Mouse (Mus musculus) ES-E14 (cell line): Measurements from ENCODE around the gene Edil3. TPM values are rescaled to one million over a fixed set of nuclear protein-coding genes. Genes with fewer than 3 reads are reported as not detected.
A peak's percentile ranks its signal among the peaks of the same experiment; 100 is the strongest.

Experiments used
- DNase-seq: peaks from one replicate; pipeline ENCODE4 v3.0.0-alpha.2; 2013; ENCODE audit warnings: low read depth, low spot score
- H3K27ac ChIP-seq: 2 replicates; pipeline ENCODE4 v1.5.1; 2012; ENCODE audit warnings: low read depth, mild to moderate bottlenecking, low read length, moderate library complexity, mixed read lengths; ENCODE audit not compliant: poor library complexity, insufficient read depth, severe bottlenecking
- H3K36me3 ChIP-seq: 2 replicates; pipeline ENCODE4 v1.6.1; 2012; ENCODE audit warnings: mild to moderate bottlenecking, low read length, moderate library complexity, mixed read lengths; ENCODE audit not compliant: control insufficient read depth, poor library complexity, insufficient read depth, severe bottlenecking
- H3K4me1 ChIP-seq, 2 experiments: fragments of 150-350 bp in 1 of 2; sonication (generic) in 1 of 2; 2 replicates each; pipeline ENCODE4 v1.6.1; 2012; ENCODE audit warnings: low read length in 2 of 2, mild to moderate bottlenecking in 1 of 2, mixed read lengths in 1 of 2; ENCODE audit not compliant: control insufficient read depth in 2 of 2, insufficient read depth in 2 of 2, poor library complexity in 1 of 2
- H3K4me3 ChIP-seq, 2 experiments: fragments of 150-350 bp in 1 of 2; sonication (generic) in 1 of 2; 2 replicates each; pipeline ENCODE4 v1.5.1; 2012; ENCODE audit warnings: low read length in 2 of 2, low read depth in 1 of 2, mild to moderate bottlenecking in 1 of 2, mixed read lengths in 1 of 2; ENCODE audit not compliant: insufficient read depth in 1 of 2, poor library complexity in 1 of 2, severe bottlenecking in 1 of 2
- H3K9ac ChIP-seq: 2 replicates; pipeline ENCODE4 v1.6.1; 2012; ENCODE audit warnings: low read depth, mild to moderate bottlenecking, low read length, mixed read lengths; ENCODE audit not compliant: poor library complexity, insufficient read depth, severe bottlenecking
- H3K9me3 ChIP-seq: fragments of 150-350 bp; sonication (generic); 2 replicates; pipeline ENCODE4 v1.6.1; 2012; ENCODE audit warnings: low read depth, mild to moderate bottlenecking, low read length; ENCODE audit not compliant: control insufficient read depth, insufficient read depth
- CHD2 ChIP-seq: IDR thresholded peaks from 2 replicates; pipeline ENCODE4 v1.6.1; 2014; ENCODE audit warnings: mild to moderate bottlenecking, low read depth, low read length, inconsistent platforms
- HCFC1 ChIP-seq: IDR thresholded peaks from 2 replicates; pipeline ENCODE4 v1.6.1; 2012; ENCODE audit warnings: low read length, inconsistent platforms, borderline replicate concordance; ENCODE audit not compliant: insufficient read depth
- MAFK ChIP-seq: IDR thresholded peaks from 2 replicates; pipeline ENCODE4 v1.6.1; 2014; ENCODE audit warnings: mild to moderate bottlenecking, low read depth, low read length, inconsistent platforms; ENCODE audit not compliant: insufficient read depth
- ZC3H11A ChIP-seq: IDR thresholded peaks from 2 replicates; pipeline ENCODE4 v1.6.1; 2012; ENCODE audit warnings: low read depth, mild to moderate bottlenecking, inconsistent platforms, low read length, borderline replicate concordance
- ZNF384 ChIP-seq: IDR thresholded peaks from 2 replicates; pipeline ENCODE4 v1.6.1; 2012; ENCODE audit warnings: low read depth, low read length, inconsistent platforms
- in situ Hi-C, 2 experiments: fragments of 600-800 bp; cut with MboI; formaldehyde crosslinking; loops; one replicate each; pipeline ENCODE4 v1.15.1; 2025; ENCODE audit warnings: low sequenced_read_pairs in 2 of 2, inconsistent platforms in 1 of 2; ENCODE audit not compliant: unreplicated experiment in 2 of 2
- total RNA-seq: library from RNA; depleted of rRNA; stranded (reverse); fragments of 300-350 nt; gene quantifications from 2 replicates; pipeline ENCODE4 v1.2.3, GENCODE M21; 2012

Edil3 gene
- total RNA-seq, 1 experiment, result 0.89 TPM

DNA sequence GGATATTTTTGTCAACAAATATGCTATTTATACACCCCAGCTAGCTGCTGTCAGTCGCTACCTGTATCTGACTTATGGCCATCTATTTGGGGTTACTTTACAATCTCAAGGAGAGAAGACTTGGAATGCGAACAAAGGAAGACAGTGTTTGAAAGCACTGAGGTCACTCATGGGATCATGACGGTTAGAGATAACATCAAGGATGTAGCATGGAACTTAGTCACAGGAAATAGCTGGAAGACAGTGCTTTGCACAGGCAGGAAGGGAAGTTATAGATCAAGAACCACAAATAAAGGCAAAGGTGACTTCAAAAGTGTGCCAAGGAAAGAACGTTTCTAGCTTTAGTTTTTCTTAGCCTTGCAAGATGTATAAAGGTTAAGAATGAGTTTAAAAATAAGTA lies 466.9 kb downstream of the Edil3 start:
- in situ Hi-C loops, result no loop called here

DNA sequence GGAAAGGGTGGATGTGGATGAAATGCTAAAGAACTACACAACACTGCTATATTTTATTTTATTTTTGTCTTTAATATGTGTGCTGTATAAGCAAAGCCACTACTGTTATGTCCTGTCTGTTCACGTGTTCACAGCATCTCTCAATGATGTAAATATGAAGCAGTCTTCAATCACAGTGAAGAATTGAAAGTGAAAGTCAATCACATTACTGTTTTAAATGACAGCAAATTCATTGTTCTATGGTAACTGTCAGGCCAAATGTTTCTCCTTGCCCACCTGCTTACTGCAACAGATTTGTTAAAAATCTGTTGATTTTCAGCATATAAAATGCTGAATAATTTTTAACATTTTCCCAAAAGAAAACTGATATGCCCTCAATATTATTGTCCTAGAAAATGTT lies 499.9 kb downstream of the Edil3 start:
- Histone ChIP-seq H3K36me3 (no peaks in the 10 kb centered on the region), H3K9me3 (no peaks in the 10 kb centered on the region), H3K4me1 (no peaks in the 10 kb centered on the region), H3K9ac (no peak overlapping the region), H3K4me3 (no peak overlapping the region), H3K27ac (no peak overlapping the region)
- no peak for TF ChIP-seq CHD2
- TF ChIP-seq HCFC1, result no peak
- TF ChIP-seq ZNF384, result no peak
- TF ChIP-seq ZC3H11A, result no peak
- no peak for TF ChIP-seq MAFK
- in situ Hi-C loops, result no loop called here
- DNase-seq, result no peak

More for the DNA sequence above, 466.9 kb downstream of the Edil3 start:
- Histone ChIP-seq H3K9me3 (no peaks in the 10 kb centered on the region), H3K9ac (no peak overlapping the region), H3K4me1 (no peaks in the 10 kb centered on the region), H3K27ac (no peak overlapping the region), H3K4me3 (no peak overlapping the region), H3K36me3 (no peaks in the 10 kb centered on the region)
- no peak for TF ChIP-seq ZC3H11A
- TF ChIP-seq ZNF384, result no peak
- no peak for TF ChIP-seq CHD2
- no peak for TF ChIP-seq MAFK
- TF ChIP-seq HCFC1, result no peak
- no peak for DNase-seq

DNA sequence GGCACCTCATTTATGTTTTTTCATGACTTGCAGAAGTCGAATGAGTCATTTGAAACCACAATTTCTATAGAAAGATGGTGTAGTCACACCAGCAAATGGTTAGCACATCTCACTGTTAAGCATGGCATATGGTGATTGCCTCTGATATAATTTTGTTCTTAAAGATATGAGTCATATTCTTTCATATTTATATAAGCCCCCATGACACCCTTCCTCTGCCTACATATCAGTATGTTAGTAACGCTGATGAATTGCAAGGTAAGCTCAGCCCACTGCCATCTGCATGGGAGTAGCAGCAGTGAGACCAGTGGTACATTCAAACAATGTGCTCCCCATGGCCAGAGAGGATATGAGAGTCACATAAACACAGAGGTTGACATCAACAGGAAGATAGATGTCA lies 503.0 kb downstream of the Edil3 start:
- Histone ChIP-seq H3K27ac (no peak overlapping the region), H3K9me3 (no peaks in the 10 kb centered on the region), H3K4me3 (no peak overlapping the region), H3K36me3 (no peaks in the 10 kb centered on the region), H3K9ac (no peak overlapping the region), H3K4me1 (no peaks in the 10 kb centered on the region)
- TF ChIP-seq CHD2 (no peak), ZC3H11A (no peak), MAFK (no peak), ZNF384 (no peak), HCFC1 (no peak)
- no peak for DNase-seq
- in situ Hi-C loops, result no loop called here

DNA sequence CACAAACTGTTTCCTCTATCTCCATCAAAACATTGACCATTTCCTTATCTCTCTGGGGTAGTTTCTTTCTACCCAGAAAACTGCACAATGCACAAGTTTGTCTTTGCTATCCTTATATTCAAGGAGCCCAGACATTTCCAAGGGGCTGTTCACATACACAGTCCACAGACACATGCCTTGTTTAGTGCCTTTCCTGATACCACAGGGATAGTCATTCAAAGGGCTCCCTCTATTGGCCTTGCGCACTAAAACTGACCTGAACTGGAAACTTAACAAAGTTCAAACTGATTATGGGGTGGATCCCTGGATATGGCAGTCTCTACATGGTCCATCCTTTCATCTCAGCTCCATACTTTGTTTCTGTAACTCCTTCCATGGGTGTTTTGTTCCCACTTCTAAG lies 513.2 kb downstream of the Edil3 start:
- DNase-seq, result peak; percentile 11
- TF ChIP-seq HCFC1, result no peak
- no peak overlapping the region for H3K27ac ChIP-seq
- no peaks in the 10 kb centered on the region for H3K9me3 ChIP-seq
- in situ Hi-C loops, result no loop called here
- H3K36me3 ChIP-seq, result no peaks in the 10 kb centered on the region
- H3K4me3 ChIP-seq, result no peak overlapping the region
- H3K9ac ChIP-seq, result no peak overlapping the region
- H3K4me1 ChIP-seq, result no peaks in the 10 kb centered on the region

DNA sequence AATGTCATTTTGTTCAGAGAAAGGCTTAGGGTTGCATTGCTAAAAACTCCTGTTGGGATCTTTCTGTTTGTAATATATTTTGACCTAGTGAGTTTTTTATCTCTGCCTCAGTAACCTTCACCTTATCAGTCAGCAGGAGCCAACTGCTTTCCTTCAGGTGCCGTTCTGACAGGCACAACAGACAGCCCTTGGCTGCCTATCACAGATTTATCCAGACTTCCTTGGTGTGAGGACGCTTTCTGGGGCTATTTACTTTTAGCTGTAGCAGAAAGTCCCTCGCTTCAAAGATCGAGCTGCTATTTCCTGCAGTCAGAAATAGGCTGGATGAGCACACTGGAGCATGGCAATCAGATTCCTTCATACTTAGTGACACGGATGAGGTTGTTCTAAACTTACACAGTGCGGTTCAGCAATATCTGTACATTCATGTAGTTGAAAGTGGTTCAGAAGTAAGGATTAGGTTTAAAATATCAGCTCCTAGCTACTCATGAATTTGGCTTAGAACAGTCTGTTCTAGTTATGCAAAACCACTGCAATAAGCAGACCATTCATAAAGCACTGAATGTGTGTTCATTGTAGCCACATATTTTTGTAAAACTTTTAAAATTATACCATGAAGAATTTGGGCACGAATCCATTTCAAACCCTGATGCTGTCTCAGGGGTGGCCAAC lies 514.8 kb downstream of the Edil3 start:
- Histone ChIP-seq H3K4me3 (no peak overlapping the region), H3K9me3 (no peaks in the 10 kb centered on the region), H3K9ac (no peak overlapping the region), H3K36me3 (no peaks in the 10 kb centered on the region), H3K4me1 (no peaks in the 10 kb centered on the region), H3K27ac (no peak overlapping the region)
- no peak for DNase-seq
- in situ Hi-C loops, result no loop called here
- TF ChIP-seq CHD2, result no peak
- no peak for TF ChIP-seq HCFC1
- no peak for TF ChIP-seq ZNF384
- no peak for TF ChIP-seq ZC3H11A
- TF ChIP-seq MAFK, result no peak
